Mouse (Mus musculus): ENCODE measurements around the gene Ankrd33b. TPM values are rescaled to one million over a fixed set of nuclear protein-coding genes. Genes with fewer than 3 reads are reported as not detected.

The Ankrd33b gene
- polyA plus RNA-seq, 1 experiment: 7.6 TPM

- TF ChIP-seq POLR2A (IDR thresholded peaks at IDR 0.05; ENCODE audit: control insufficient read depth, extremely low read depth, insufficient read depth, low read length, poor library complexity): no peak
- no peak for TF ChIP-seq CTCF (IDR thresholded peaks at IDR 0.05; ENCODE audit: borderline replicate concordance, control insufficient read depth, extremely low read depth, insufficient read depth, low read length, poor library complexity)
- Histone ChIP-seq H3K4me1 (replicated peaks; ENCODE audit: control insufficient read depth, insufficient read depth, low read length) (no peaks in the 10 kb centered on the region; the same call in 1 of the 2 replicates), H3K27ac (ENCODE audit: control insufficient read depth, insufficient read depth, low read length) (no peak overlapping the region), H3K27me3 (ENCODE audit: control insufficient read depth, insufficient read depth, low read length) (no peaks in the 10 kb centered on the region), H3K4me3 (ENCODE audit: control insufficient read depth, insufficient read depth, low read length) (no peak overlapping the region), H3K36me3 (ENCODE audit: control insufficient read depth, insufficient read depth, low read length) (no peaks in the 10 kb centered on the region)
- no peak for DNase-seq
- WGBS: 77% methylated on average over 3 of the region's 3 CpGs
Observed at GRCm38 (mm10) chr15:31292627-31293026, 74.9 kb downstream of the Ankrd33b start.

GRCm38 (mm10) chr15:31285695-31286094 is 81.8 kb downstream of the Ankrd33b start:
- Histone ChIP-seq H3K4me1 (replicated peaks; ENCODE audit: control insufficient read depth, insufficient read depth, low read length) (no peaks in the 10 kb centered on the region), H3K4me3 (ENCODE audit: control insufficient read depth, insufficient read depth, low read length) (no peak overlapping the region), H3K27me3 (ENCODE audit: control insufficient read depth, insufficient read depth, low read length) (no peaks in the 10 kb centered on the region), H3K36me3 (ENCODE audit: control insufficient read depth, insufficient read depth, low read length) (no peaks in the 10 kb centered on the region), H3K27ac (ENCODE audit: control insufficient read depth, insufficient read depth, low read length) (no peak overlapping the region)
- 93% methylated on average over 3 of the region's 3 CpGs for WGBS
- no peak for DNase-seq
- TF ChIP-seq POLR2A (IDR thresholded peaks at IDR 0.05; ENCODE audit: control insufficient read depth, extremely low read depth, insufficient read depth, low read length, poor library complexity): no peak
- no peak for TF ChIP-seq CTCF (IDR thresholded peaks at IDR 0.05; ENCODE audit: borderline replicate concordance, control insufficient read depth, extremely low read depth, insufficient read depth, low read length, poor library complexity)

GRCm38 (mm10) chr15:31284922-31285631 is 82.4 kb downstream of the Ankrd33b start:
- TF ChIP-seq POLR2A (IDR thresholded peaks at IDR 0.05; ENCODE audit: control insufficient read depth, extremely low read depth, insufficient read depth, low read length, poor library complexity) (no peak), CTCF (IDR thresholded peaks at IDR 0.05; ENCODE audit: borderline replicate concordance, control insufficient read depth, extremely low read depth, insufficient read depth, low read length, poor library complexity) (no peak)
- no peak overlapping the region for H3K4me3 ChIP-seq (ENCODE audit: control insufficient read depth, insufficient read depth, low read length)
- no peaks in the 10 kb centered on the region for H3K4me1 ChIP-seq (replicated peaks; ENCODE audit: control insufficient read depth, insufficient read depth, low read length)
- no peak overlapping the region for H3K27ac ChIP-seq (ENCODE audit: control insufficient read depth, insufficient read depth, low read length)
- DNase-seq: no peak
- no peaks in the 10 kb centered on the region for H3K27me3 ChIP-seq (ENCODE audit: control insufficient read depth, insufficient read depth, low read length)
- no peaks in the 10 kb centered on the region for H3K36me3 ChIP-seq (ENCODE audit: control insufficient read depth, insufficient read depth, low read length)
- 89% methylated on average over 17 of the region's 17 CpGs for WGBS

- WGBS: 72% methylated on average over 5 of the region's 5 CpGs
- no peak for DNase-seq
Observed at GRCm38 (mm10) chr15:31284142-31284541, 83.4 kb downstream of the Ankrd33b start.

GRCm38 (mm10) chr15:31282353-31282752 is 85.2 kb downstream of the Ankrd33b start:
- Histone ChIP-seq H3K27me3 (ENCODE audit: control insufficient read depth, insufficient read depth, low read length) (no peaks in the 10 kb centered on the region), H3K4me1 (replicated peaks; ENCODE audit: control insufficient read depth, insufficient read depth, low read length) (no peaks in the 10 kb centered on the region), H3K27ac (ENCODE audit: control insufficient read depth, insufficient read depth, low read length) (no peak overlapping the region), H3K36me3 (ENCODE audit: control insufficient read depth, insufficient read depth, low read length) (no peaks in the 10 kb centered on the region), H3K4me3 (ENCODE audit: control insufficient read depth, insufficient read depth, low read length) (no peak overlapping the region)
- DNase-seq: no peak
- TF ChIP-seq POLR2A (IDR thresholded peaks at IDR 0.05; ENCODE audit: control insufficient read depth, extremely low read depth, insufficient read depth, low read length, poor library complexity) (no peak), CTCF (IDR thresholded peaks at IDR 0.05; ENCODE audit: borderline replicate concordance, control insufficient read depth, extremely low read depth, insufficient read depth, low read length, poor library complexity) (no peak)
- WGBS: 84% methylated on average over 3 of the region's 3 CpGs

More at GRCm38 (mm10) chr15:31284142-31284541, 83.4 kb downstream of the Ankrd33b start:
- Histone ChIP-seq H3K4me3 (ENCODE audit: control insufficient read depth, insufficient read depth, low read length) (no peak overlapping the region), H3K27ac (ENCODE audit: control insufficient read depth, insufficient read depth, low read length) (no peak overlapping the region), H3K36me3 (ENCODE audit: control insufficient read depth, insufficient read depth, low read length) (no peaks in the 10 kb centered on the region), H3K27me3 (ENCODE audit: control insufficient read depth, insufficient read depth, low read length) (no peaks in the 10 kb centered on the region), H3K4me1 (replicated peaks; ENCODE audit: control insufficient read depth, insufficient read depth, low read length) (no peaks in the 10 kb centered on the region)
- TF ChIP-seq POLR2A (IDR thresholded peaks at IDR 0.05; ENCODE audit: control insufficient read depth, extremely low read depth, insufficient read depth, low read length, poor library complexity) (no peak), CTCF (IDR thresholded peaks at IDR 0.05; ENCODE audit: borderline replicate concordance, control insufficient read depth, extremely low read depth, insufficient read depth, low read length, poor library complexity) (no peak)

GRCm38 (mm10) chr15:31281830-31282229 is 85.7 kb downstream of the Ankrd33b start:
- no peak overlapping the region for H3K4me3 ChIP-seq (ENCODE audit: control insufficient read depth, insufficient read depth, low read length)
- no peak for DNase-seq
- no peaks in the 10 kb centered on the region for H3K27me3 ChIP-seq (ENCODE audit: control insufficient read depth, insufficient read depth, low read length)
- H3K4me1 ChIP-seq (replicated peaks; ENCODE audit: control insufficient read depth, insufficient read depth, low read length): no peaks in the 10 kb centered on the region
- no peak overlapping the region for H3K27ac ChIP-seq (ENCODE audit: control insufficient read depth, insufficient read depth, low read length)
- H3K36me3 ChIP-seq (ENCODE audit: control insufficient read depth, insufficient read depth, low read length): no peaks in the 10 kb centered on the region
- TF ChIP-seq POLR2A (IDR thresholded peaks at IDR 0.05; ENCODE audit: control insufficient read depth, extremely low read depth, insufficient read depth, low read length, poor library complexity): no peak
- TF ChIP-seq CTCF (IDR thresholded peaks at IDR 0.05; ENCODE audit: borderline replicate concordance, control insufficient read depth, extremely low read depth, insufficient read depth, low read length, poor library complexity): no peak
- WGBS: 94% methylated on average over 13 of the region's 13 CpGs
